Mouse (Mus musculus): ENCODE measurements around the gene St13. TPM values are rescaled to one million over a fixed set of nuclear protein-coding genes. Genes with fewer than 3 reads are reported as not detected.
A peak's percentile ranks its signal among the peaks of the same experiment; 100 is the strongest.
"Not testable (repeated sequence)": the region's sequence is repeated elsewhere in the genome, so short reads cannot be mapped to it uniquely, and the experiment has no call there.

St13 gene
- total and polyA plus RNA-seq, 3 experiments, result 278 to 532 (median 337) TPM

DNA sequence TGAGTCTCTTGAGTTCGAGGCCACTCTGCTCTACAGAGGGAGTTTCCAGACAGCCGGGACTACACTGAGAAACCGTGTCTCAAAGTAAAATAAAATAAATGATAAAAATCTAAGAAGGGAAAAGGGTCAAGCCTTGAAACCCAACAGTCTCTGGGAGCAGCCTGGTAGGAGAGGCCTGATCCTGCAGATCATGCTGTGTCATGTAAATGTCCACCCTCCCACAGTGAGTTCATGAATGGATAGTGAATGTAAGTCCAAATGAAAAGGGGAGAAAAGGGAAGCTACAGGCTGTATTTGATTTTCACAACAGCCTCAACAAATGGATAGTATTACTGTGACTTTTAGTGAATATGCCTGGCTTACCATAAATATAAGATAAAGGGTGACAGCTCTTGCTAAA, 25.4 kb upstream of the St13 start:
- H3K4me1 ChIP-seq (ENCODE audit: insufficient read depth, low read depth, low read length), result peaks cover 6% of the 10 kb centered on the region; the same call in 1 of the 2 replicates
- no peak overlapping the region for H3K4me3 ChIP-seq (ENCODE audit: low read depth, low read length)
- DNase-seq (ENCODE audit: low spot score) (no peak), ATAC-seq (ENCODE audit: extremely low read depth, insufficient number of reproducible peaks, low FRiP score, poor library complexity, severe bottlenecking) (no peak)
- H3K9me3 ChIP-seq (replicated peaks), result no peaks in the 10 kb centered on the region
- TF ChIP-seq CTCF (IDR thresholded peaks at IDR 0.05; ENCODE audit: low read depth, low read length) (no peak), GATA1 (IDR thresholded peaks at IDR 0.05; ENCODE audit: borderline replicate concordance, low read length) (no peak), GATA2 (IDR thresholded peaks at IDR 0.05; ENCODE audit: borderline replicate concordance, low read depth, low read length) (no peak), POLR2AphosphoS5 (IDR thresholded peaks at IDR 0.05; ENCODE audit: insufficient replicate concordance, low read depth, low read length) (no peak), TAL1 (conservative IDR thresholded peaks at IDR 0.05; ENCODE audit: low read depth, low read length) (no peak)
- H3K36me3 ChIP-seq (replicated peaks), result peaks cover 56% of the 10 kb centered on the region
- H3K27me3 ChIP-seq (ENCODE audit: insufficient read depth, low read length), result no peaks in the 10 kb centered on the region

- no peak for ATAC-seq (ENCODE audit: extremely low read depth, insufficient number of reproducible peaks, low FRiP score, poor library complexity, severe bottlenecking)
- no peak for TF ChIP-seq GATA2 (IDR thresholded peaks at IDR 0.05; ENCODE audit: borderline replicate concordance, low read depth, low read length)
- no peak for TF ChIP-seq TAL1 (conservative IDR thresholded peaks at IDR 0.05; ENCODE audit: low read depth, low read length)
These were observed 22.3 kb upstream of the St13 start for GRCm38 (mm10) chr15:81422156-81422681.

GRCm38 (mm10) chr15:81421454-81421853, 21.6 kb upstream of the St13 start:
- Histone ChIP-seq H3K27me3 (ENCODE audit: insufficient read depth, low read length) (no peaks in the 10 kb centered on the region), H3K4me3 (ENCODE audit: low read depth, low read length) (no peak overlapping the region), H3K36me3 (replicated peaks) (peaks cover 47% of the 10 kb centered on the region), H3K9me3 (replicated peaks) (no peaks in the 10 kb centered on the region), H3K4me1 (ENCODE audit: insufficient read depth, low read depth, low read length) (peaks cover 18% of the 10 kb centered on the region)
- TF ChIP-seq CTCF (IDR thresholded peaks at IDR 0.05; ENCODE audit: low read depth, low read length), result no peak
- TF ChIP-seq GATA1 (IDR thresholded peaks at IDR 0.05; ENCODE audit: borderline replicate concordance, low read length), result no peak
- no peak for TF ChIP-seq POLR2AphosphoS5 (IDR thresholded peaks at IDR 0.05; ENCODE audit: insufficient replicate concordance, low read depth, low read length)
- TF ChIP-seq GATA2 (IDR thresholded peaks at IDR 0.05; ENCODE audit: borderline replicate concordance, low read depth, low read length), result no peak
- no peak for TF ChIP-seq TAL1 (conservative IDR thresholded peaks at IDR 0.05; ENCODE audit: low read depth, low read length)
- DNase-seq (ENCODE audit: low spot score) (no peak), ATAC-seq (ENCODE audit: extremely low read depth, insufficient number of reproducible peaks, low FRiP score, poor library complexity, severe bottlenecking) (no peak)

More at GRCm38 (mm10) chr15:81422156-81422681, 22.3 kb upstream of the St13 start:
- H3K36me3 ChIP-seq (replicated peaks), result peaks cover 48% of the 10 kb centered on the region
- no peak overlapping the region for H3K4me3 ChIP-seq (ENCODE audit: low read depth, low read length)
- peaks cover 11% of the 10 kb centered on the region; the same call in 1 of the 2 replicates for H3K4me1 ChIP-seq (ENCODE audit: insufficient read depth, low read depth, low read length)
- H3K9me3 ChIP-seq (replicated peaks), result no peaks in the 10 kb centered on the region
- H3K27me3 ChIP-seq (ENCODE audit: insufficient read depth, low read length), result no peaks in the 10 kb centered on the region
- no peak for DNase-seq (ENCODE audit: low spot score)

DNA sequence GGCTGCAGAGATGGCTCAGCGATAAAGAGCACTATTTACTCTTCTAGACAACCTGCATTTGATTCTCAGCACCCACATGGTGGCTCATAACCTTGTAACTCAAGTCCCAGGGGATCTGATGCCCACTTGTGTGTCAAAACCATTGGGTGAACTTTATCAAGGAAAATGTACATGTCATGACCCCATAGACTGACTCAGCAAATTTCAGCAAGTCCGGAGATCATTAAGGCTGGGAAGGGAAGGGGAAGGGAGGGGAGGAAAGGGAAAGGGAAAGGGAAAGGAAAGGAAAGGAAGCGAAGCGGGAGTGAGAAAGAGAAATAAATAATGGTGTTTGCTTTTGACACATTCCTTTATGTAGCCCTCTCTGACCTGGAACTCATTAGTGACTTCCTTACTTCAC, 18.2 kb upstream of the St13 start:
- DNase-seq (ENCODE audit: low spot score) (no peak), ATAC-seq (ENCODE audit: extremely low read depth, insufficient number of reproducible peaks, low FRiP score, poor library complexity, severe bottlenecking) (no peak)
- no peak for TF ChIP-seq CTCF (IDR thresholded peaks at IDR 0.05; ENCODE audit: low read depth, low read length)
- no peak for TF ChIP-seq GATA1 (IDR thresholded peaks at IDR 0.05; ENCODE audit: borderline replicate concordance, low read length)
- H3K36me3 ChIP-seq (replicated peaks), result peaks cover 53% of the 10 kb centered on the region
- no peaks in the 10 kb centered on the region for H3K9me3 ChIP-seq (replicated peaks)
- no peaks in the 10 kb centered on the region for H3K27me3 ChIP-seq (ENCODE audit: insufficient read depth, low read length)
- no peak overlapping the region for H3K4me3 ChIP-seq (ENCODE audit: low read depth, low read length)
- peaks cover 19% of the 10 kb centered on the region for H3K4me1 ChIP-seq (ENCODE audit: insufficient read depth, low read depth, low read length)

GRCm38 (mm10) chr15:81416763-81417310, 17.0 kb upstream of the St13 start:
- not testable (repeated sequence) for ATAC-seq (ENCODE audit: extremely low read depth, insufficient number of reproducible peaks, low FRiP score, poor library complexity, severe bottlenecking); DNase-seq (ENCODE audit: low spot score); H3K9me3 ChIP-seq (replicated peaks); H3K27me3 ChIP-seq (ENCODE audit: insufficient read depth, low read length)
- H3K36me3 ChIP-seq (replicated peaks), result peaks cover 53% of the 10 kb centered on the region
- H3K4me1 ChIP-seq (ENCODE audit: insufficient read depth, low read depth, low read length), result peaks cover 18% of the 10 kb centered on the region
- peak overlapping the region; percentile 44; the same call in 1 of the 2 replicates for H3K4me3 ChIP-seq (ENCODE audit: low read depth, low read length)

DNA sequence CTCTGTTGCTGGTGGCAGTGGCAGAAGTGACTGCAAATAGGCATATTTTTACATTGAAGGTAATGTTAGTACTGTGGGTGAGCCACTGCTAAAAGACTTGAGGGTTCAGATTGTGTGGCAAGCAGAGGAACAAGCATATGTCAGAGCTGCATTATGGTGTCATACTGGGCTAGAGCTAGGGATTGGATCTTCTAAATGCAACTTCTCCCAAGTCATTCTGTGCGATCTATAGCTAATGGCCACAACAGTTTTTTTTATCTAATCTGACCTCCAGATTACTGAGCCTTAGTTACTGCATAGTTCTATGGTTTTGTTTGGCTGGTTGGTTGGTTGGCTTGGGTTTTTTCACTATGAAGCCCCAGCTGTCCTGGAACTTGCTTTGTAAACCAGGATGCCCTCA, 8.3 kb upstream of the St13 start, which contains the start of gene Dnajb7:
Gene Dnajb7, minus strand, starts transcription at position 101 of the 400 bp plus-strand sequence.
- ATAC-seq (ENCODE audit: extremely low read depth, insufficient number of reproducible peaks, low FRiP score, poor library complexity, severe bottlenecking), result no peak
- TF ChIP-seq POLR2AphosphoS5 (IDR thresholded peaks at IDR 0.05; ENCODE audit: insufficient replicate concordance, low read depth, low read length), result no peak
- no peak for TF ChIP-seq CTCF (IDR thresholded peaks at IDR 0.05; ENCODE audit: low read depth, low read length)
- TF ChIP-seq GATA1 (IDR thresholded peaks at IDR 0.05; ENCODE audit: borderline replicate concordance, low read length), result no peak
- TF ChIP-seq GATA2 (IDR thresholded peaks at IDR 0.05; ENCODE audit: borderline replicate concordance, low read depth, low read length), result no peak
- TF ChIP-seq TAL1 (conservative IDR thresholded peaks at IDR 0.05; ENCODE audit: low read depth, low read length), result no peak
- peaks cover 5% of the 10 kb centered on the region for H3K4me1 ChIP-seq (ENCODE audit: insufficient read depth, low read depth, low read length)

DNA sequence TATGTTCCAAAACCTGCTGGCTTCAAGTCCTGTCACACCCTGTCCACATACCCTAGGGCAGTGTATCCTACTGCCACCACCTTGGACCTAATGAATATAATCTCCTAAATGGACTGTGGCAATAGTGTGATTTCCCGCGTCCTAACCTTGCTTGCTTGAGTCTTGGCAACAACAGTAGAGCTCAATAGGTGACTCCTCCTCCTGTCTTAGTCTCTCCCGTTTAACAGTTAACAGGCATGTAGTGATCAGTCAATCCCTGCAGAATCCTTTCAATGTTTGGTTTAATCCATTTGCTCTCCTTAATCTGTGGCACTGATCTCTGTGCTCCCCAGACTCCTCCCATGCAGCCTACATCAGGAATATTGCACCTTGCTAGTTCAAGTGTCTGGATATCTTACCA, 5.1 kb upstream of the St13 start:
- H3K4me3 ChIP-seq (ENCODE audit: low read depth, low read length), result no peak overlapping the region
- H3K36me3 ChIP-seq (replicated peaks), result peaks cover 38% of the 10 kb centered on the region
- DNase-seq (ENCODE audit: low spot score) (no peak), ATAC-seq (ENCODE audit: extremely low read depth, insufficient number of reproducible peaks, low FRiP score, poor library complexity, severe bottlenecking) (no peak)
- H3K4me1 ChIP-seq (ENCODE audit: insufficient read depth, low read depth, low read length), result peaks cover 14% of the 10 kb centered on the region
- H3K27me3 ChIP-seq (ENCODE audit: insufficient read depth, low read length), result no peaks in the 10 kb centered on the region
- TF ChIP-seq GATA2 (IDR thresholded peaks at IDR 0.05; ENCODE audit: borderline replicate concordance, low read depth, low read length), result no peak
- TF ChIP-seq GATA1 (IDR thresholded peaks at IDR 0.05; ENCODE audit: borderline replicate concordance, low read length), result no peak
- no peak for TF ChIP-seq POLR2AphosphoS5 (IDR thresholded peaks at IDR 0.05; ENCODE audit: insufficient replicate concordance, low read depth, low read length)
- TF ChIP-seq CTCF (IDR thresholded peaks at IDR 0.05; ENCODE audit: low read depth, low read length), result no peak
- no peak for TF ChIP-seq TAL1 (conservative IDR thresholded peaks at IDR 0.05; ENCODE audit: low read depth, low read length)
- no peaks in the 10 kb centered on the region for H3K9me3 ChIP-seq (replicated peaks)

More for the DNA sequence above, 8.3 kb upstream of the St13 start, which contains the start of gene Dnajb7:
- no peaks in the 10 kb centered on the region for H3K9me3 ChIP-seq (replicated peaks)
- no peak within 1 kb of the TSS for H3K4me3 ChIP-seq (ENCODE audit: low read depth, low read length)
- H3K36me3 ChIP-seq (replicated peaks), result peaks cover 36% of the 10 kb centered on the region
- no peaks in the 10 kb centered on the region for H3K27me3 ChIP-seq (ENCODE audit: insufficient read depth, low read length)
- no peak for DNase-seq (ENCODE audit: low spot score)
